Mouse (Mus musculus) MEL (cell line): Measurements from ENCODE around the gene Nup210l. TPM values are rescaled to one million over a fixed set of nuclear protein-coding genes. Genes with fewer than 3 reads are reported as not detected.

Source experiments
- DNase-seq: peaks from one replicate; pipeline ENCODE4 v3.0.0; 2011; ENCODE audit warnings: low read depth, low spot score
- H3K27ac ChIP-seq: 2 replicates; pipeline ENCODE4 v1.5.1; 2012; ENCODE audit warnings: low read depth, mild to moderate bottlenecking, control low read depth, low read length, moderate library complexity; ENCODE audit not compliant: control insufficient read depth
- H3K27me3 ChIP-seq, 2 experiments: fragments of 150-350 bp in 1 of 2; sonication (generic) in 1 of 2; 2 replicates each; pipeline ENCODE4 v1.6.1; 2012; ENCODE audit warnings: low read length in 2 of 2, mild to moderate bottlenecking in 2 of 2, improper control_type of control experiment in 1 of 2, moderate library complexity in 1 of 2; ENCODE audit not compliant: insufficient read depth in 2 of 2, control insufficient read depth in 1 of 2
- H3K36me3 ChIP-seq, 2 experiments: 2 replicates each; pipeline ENCODE4 v1.6.1; 2012 to 2014; ENCODE audit warnings: low read length in 2 of 2, improper control_type of control experiment in 1 of 2, inconsistent platforms in 1 of 2, mild to moderate bottlenecking in 1 of 2; ENCODE audit not compliant: insufficient read depth in 2 of 2, control insufficient read depth in 1 of 2
- H3K4me1 ChIP-seq, 2 experiments: fragments of 150-350 bp in 1 of 2; sonication (generic) in 1 of 2; 2 replicates each; pipeline ENCODE4 v1.6.1; 2012; ENCODE audit warnings: low read length in 2 of 2, improper control_type of control experiment in 1 of 2, mild to moderate bottlenecking in 1 of 2; ENCODE audit not compliant: insufficient read depth in 2 of 2, control insufficient read depth in 1 of 2
- H3K4me3 ChIP-seq, 2 experiments: fragments of 150-350 bp in 1 of 2; sonication (generic) in 1 of 2; 2 replicates each; pipeline ENCODE4 v1.5.1; 2012; ENCODE audit warnings: low read depth in 2 of 2, low read length in 2 of 2, mild to moderate bottlenecking in 2 of 2, moderate library complexity in 2 of 2, control low read depth in 1 of 2, improper control_type of control experiment in 1 of 2; ENCODE audit not compliant: control insufficient read depth in 1 of 2, insufficient read depth in 1 of 2
- H3K79me2 ChIP-seq: 2 replicates; pipeline ENCODE4 v1.6.1; 2012; ENCODE audit warnings: mild to moderate bottlenecking, low read length, moderate library complexity; ENCODE audit not compliant: control insufficient read depth, poor library complexity, insufficient read depth
- H3K9ac ChIP-seq: 2 replicates; pipeline ENCODE4 v1.6.1; 2012; ENCODE audit warnings: low read depth, mild to moderate bottlenecking, control low read depth, low read length, moderate library complexity; ENCODE audit not compliant: control insufficient read depth, poor library complexity, severe bottlenecking
- H3K9me3 ChIP-seq: fragments of 150-350 bp; sonication (generic); replicated peaks from 2 replicates; pipeline ENCODE4 v1.6.1; 2012; ENCODE audit warnings: mild to moderate bottlenecking, low read length, improper control_type of control experiment, moderate library complexity; ENCODE audit not compliant: insufficient read depth
- CHD2 ChIP-seq: IDR thresholded peaks from 2 replicates; pipeline ENCODE4 v1.6.1; 2011; ENCODE audit warnings: low read length, improper control_type of control experiment
- CTCF ChIP-seq, 3 experiments: IDR thresholded peaks in 2 of 3; conservative IDR thresholded peaks in 1 of 3; 2 replicates each; pipeline ENCODE4 v1.5.1; 2011 to 2012; ENCODE audit warnings: low read length in 3 of 3, low read depth in 2 of 3, mild to moderate bottlenecking in 2 of 3, improper control_type of control experiment in 1 of 3, inconsistent platforms in 1 of 3, mixed read lengths in 1 of 3, moderate library complexity in 1 of 3; ENCODE audit not compliant: control insufficient read depth in 1 of 3, insufficient read depth in 1 of 3, poor library complexity in 1 of 3, severe bottlenecking in 1 of 3
- E2F4 ChIP-seq: IDR thresholded peaks from 2 replicates; pipeline ENCODE4 v1.6.1; 2011; ENCODE audit warnings: low read depth, low read length, improper control_type of control experiment, borderline replicate concordance
- ETS1 ChIP-seq: IDR thresholded peaks from 2 replicates; pipeline ENCODE4 v1.6.1; 2012; ENCODE audit warnings: low read depth, mild to moderate bottlenecking, inconsistent platforms, low read length, improper control_type of control experiment, moderate library complexity
- GATA1 ChIP-seq: IDR thresholded peaks from 2 replicates; pipeline ENCODE4 v1.6.1; 2011; ENCODE audit warnings: low read depth, low read length, improper control_type of control experiment
- JUND ChIP-seq: IDR thresholded peaks from 2 replicates; pipeline ENCODE4 v1.6.1; 2011; ENCODE audit warnings: low read depth, mild to moderate bottlenecking, improper control_type of control experiment, low read length
- MEF2A ChIP-seq: IDR thresholded peaks from 2 replicates; pipeline ENCODE4 v1.6.1; 2014; ENCODE audit warnings: low read depth, mild to moderate bottlenecking, inconsistent platforms, low read length, improper control_type of control experiment; ENCODE audit not compliant: poor library complexity, insufficient replicate concordance, severe bottlenecking; ENCODE audit errors: extremely low read depth
- MYB ChIP-seq: IDR thresholded peaks from 2 replicates; pipeline ENCODE4 v1.6.1; 2011; ENCODE audit warnings: mild to moderate bottlenecking, low read depth, low read length, improper control_type of control experiment
- NELFE ChIP-seq: IDR thresholded peaks from 2 replicates; pipeline ENCODE4 v1.6.1; 2011; ENCODE audit warnings: low read depth, low read length, improper control_type of control experiment
- NRF1 ChIP-seq: IDR thresholded peaks from 2 replicates; pipeline ENCODE4 v1.6.1; 2014; ENCODE audit warnings: low read depth, mild to moderate bottlenecking, inconsistent platforms, low read length, improper control_type of control experiment, moderate library complexity; ENCODE audit not compliant: poor library complexity, insufficient read depth, severe bottlenecking
- POLR2AphosphoS5 ChIP-seq: IDR thresholded peaks from 2 replicates; pipeline ENCODE4 v1.6.1; 2012; ENCODE audit warnings: low read depth, borderline replicate concordance, mild to moderate bottlenecking, inconsistent platforms, low read length, moderate library complexity, mixed read lengths
- RCOR1 ChIP-seq: IDR thresholded peaks from 2 replicates; pipeline ENCODE4 v1.6.1; 2012; ENCODE audit warnings: low read depth, mild to moderate bottlenecking, inconsistent platforms, low read length, improper control_type of control experiment
- SMC3 ChIP-seq: IDR thresholded peaks from 2 replicates; pipeline ENCODE4 v1.6.1; 2011; ENCODE audit warnings: low read depth, low read length, improper control_type of control experiment
- TAL1 ChIP-seq: IDR thresholded peaks from 2 replicates; pipeline ENCODE4 v1.6.1; 2012; ENCODE audit warnings: mild to moderate bottlenecking, inconsistent platforms, low read length, moderate library complexity, mixed read lengths
- UBTF ChIP-seq: IDR thresholded peaks from 2 replicates; pipeline ENCODE4 v1.6.1; 2012; ENCODE audit warnings: low read depth, mild to moderate bottlenecking, inconsistent platforms, low read length, improper control_type of control experiment, moderate library complexity, borderline replicate concordance; ENCODE audit not compliant: insufficient read depth
- USF1 ChIP-seq: IDR thresholded peaks from 2 replicates; pipeline ENCODE4 v1.6.1; 2014; ENCODE audit warnings: low read depth, mild to moderate bottlenecking, inconsistent platforms, low read length, improper control_type of control experiment, moderate library complexity
- USF2 ChIP-seq, 2 experiments: IDR thresholded peaks; 2 replicates each; pipeline ENCODE4 v1.6.1; 2011 to 2012; ENCODE audit warnings: improper control_type of control experiment in 2 of 2, low read length in 2 of 2, borderline replicate concordance in 1 of 2, inconsistent platforms in 1 of 2, low read depth in 1 of 2, mild to moderate bottlenecking in 1 of 2; ENCODE audit not compliant: insufficient read depth in 1 of 2
- ZKSCAN1 ChIP-seq: IDR thresholded peaks from 2 replicates; pipeline ENCODE4 v1.6.1; 2012; ENCODE audit warnings: low read depth, mild to moderate bottlenecking, inconsistent platforms, low read length, improper control_type of control experiment, moderate library complexity
- ZMIZ1 ChIP-seq: IDR thresholded peaks from 2 replicates; pipeline ENCODE4 v1.6.1; 2012; ENCODE audit warnings: low read depth, mild to moderate bottlenecking, inconsistent platforms, low read length, improper control_type of control experiment, moderate library complexity
- ZNF384 ChIP-seq: IDR thresholded peaks from 2 replicates; pipeline ENCODE4 v1.6.1; 2012; ENCODE audit warnings: low read depth, mild to moderate bottlenecking, inconsistent platforms, low read length, improper control_type of control experiment
- polyA plus RNA-seq, 2 experiments: library from polyadenylated mRNA; stranded (reverse) in 1 of 2; unstranded in 1 of 2; fragments of >175 nt in 1 of 2; fragments of >200 nt in 1 of 2; gene quantifications; 2 replicates each; pipeline versions ENCODE4 v1.2.1 to v1.2.4; 2012; ENCODE audit warnings: low replicate concordance in 2 of 2, low read depth in 1 of 2; ENCODE audit not compliant: insufficient read length in 2 of 2, insufficient read depth in 1 of 2, missing spikeins in 1 of 2
- total RNA-seq: library from RNA; depleted of rRNA; stranded (reverse); fragments of 300-350 nt; gene quantifications from 2 replicates; pipeline ENCODE4 v1.2.3, GENCODE M21; 2012

Nup210l gene
- total and polyA plus RNA-seq, 3 experiments = 0.54 to 0.65 TPM; not detected in 1

GRCm38 (mm10) chr3:90231507-90232333 lies 127.8 kb downstream of the Nup210l start, which contains the start of gene Jtb (continued):
- TF ChIP-seq USF1 (peak; percentile 98), ZKSCAN1 (no peak), ETS1 (peak; percentile 83), POLR2AphosphoS5 (peak; percentile 35; the same call in 1 of the 2 replicates)

- H3K36me3 ChIP-seq = no peaks in the 10 kb centered on the region
- no peaks in the 10 kb centered on the region for H3K9me3 ChIP-seq
- peaks cover 4 to 8% of the 10 kb centered on the region in 2 experiments; a peak in 3 of 4 replicates for H3K4me1 ChIP-seq
- no peaks in the 10 kb centered on the region for H3K79me2 ChIP-seq
- DNase-seq = no peak
- no peak overlapping the region for H3K27ac ChIP-seq
- H3K4me3 ChIP-seq = no peak overlapping the region
- TF ChIP-seq GATA1 = no peak
- TF ChIP-seq USF1 = no peak
- no peak for TF ChIP-seq MYB
- TF ChIP-seq CHD2 = no peak
- no peak for TF ChIP-seq UBTF
- TF ChIP-seq ZNF384 = no peak
- TF ChIP-seq CTCF (IDR thresholded peaks at IDR 0.05 in 2 of 3, conservative IDR thresholded peaks at IDR 0.05 in 1 of 3; ENCODE audit: control insufficient read depth in 1 of 3, insufficient read depth in 1 of 3, low read depth in 2 of 3, low read length in 3 of 3, poor library complexity in 1 of 3, severe bottlenecking in 1 of 3) = no peak
- TF ChIP-seq NRF1 = no peak
- no peak for TF ChIP-seq SMC3
- no peak for TF ChIP-seq USF2 (IDR thresholded peaks at IDR 0.05; ENCODE audit: borderline replicate concordance in 1 of 2, insufficient read depth in 1 of 2, low read depth in 1 of 2, low read length in 2 of 2)
- no peak for TF ChIP-seq RCOR1
- no peaks in the 10 kb centered on the region for H3K27me3 ChIP-seq
- no peak overlapping the region for H3K9ac ChIP-seq
Observed at GRCm38 (mm10) chr3:90241251-90241650, 137.3 kb downstream of the Nup210l start.

- Histone ChIP-seq H3K4me1 (peaks cover 6 to 11% of the 10 kb centered on the region in 2 experiments; a peak in 3 of 4 replicates), H3K9ac (no peak overlapping the region), H3K36me3 (peaks cover 0 to 4% of the 10 kb centered on the region in 2 experiments; a peak in 1 of 4 replicates)
- TF ChIP-seq NELFE = no peak
- TF ChIP-seq MEF2A = no peak
- no peak for TF ChIP-seq CHD2
- no peak for TF ChIP-seq CTCF (IDR thresholded peaks at IDR 0.05 in 2 of 3, conservative IDR thresholded peaks at IDR 0.05 in 1 of 3; ENCODE audit: control insufficient read depth in 1 of 3, insufficient read depth in 1 of 3, low read depth in 2 of 3, low read length in 3 of 3, poor library complexity in 1 of 3, severe bottlenecking in 1 of 3)
- TF ChIP-seq E2F4 = no peak
- TF ChIP-seq TAL1 = no peak
- TF ChIP-seq JUND = no peak
- no peak for TF ChIP-seq ZMIZ1
- TF ChIP-seq, all 39 proteins: peak for 0
- H3K27me3 ChIP-seq = no peaks in the 10 kb centered on the region
- no peak for DNase-seq
- H3K9me3 ChIP-seq = no peaks in the 10 kb centered on the region
- no peak overlapping the region for H3K27ac ChIP-seq
- no peak overlapping the region for H3K4me3 ChIP-seq
- H3K79me2 ChIP-seq = no peaks in the 10 kb centered on the region
Observed at GRCm38 (mm10) chr3:90241669-90242358, 137.9 kb downstream of the Nup210l start.
